Mouse (Mus musculus) spleen, adult 2 months (tissue): Measurements from ENCODE around the gene Xpo5.

Experiments
- CTCF ChIP-seq: fragments of 200-500 bp; IDR thresholded peaks from 2 replicates; pipeline ENCODE4 v1.5.1; 2011; ENCODE audit warnings: mild to moderate bottlenecking, inconsistent platforms; ENCODE audit not compliant: insufficient read depth, insufficient read length, insufficient replicate concordance; ENCODE audit errors: extremely low read depth
- POLR2A ChIP-seq: fragments of 200-500 bp; IDR thresholded peaks from 2 replicates; pipeline ENCODE4 v1.6.1; 2011; ENCODE audit warnings: low read depth, low read length, inconsistent platforms

- no peak for TF ChIP-seq CTCF
- TF ChIP-seq POLR2A = no peak
These were observed 51.0 kb downstream of the Xpo5 start, which contains the start of gene Lrrc73 for GRCm38 (mm10) chr17:46253452-46254084.
